Mouse (Mus musculus) frontal cortex, postnatal 10 days (tissue): Measurements from ENCODE around the gene Ehmt1.

Experiments
- DNase-seq, 2 experiments: peaks; one replicate each; pipeline ENCODE4 v3.0.0; 2022; ENCODE audit warnings: low spot score in 2 of 2, mixed read lengths in 1 of 2

Ehmt1 gene

DNA sequence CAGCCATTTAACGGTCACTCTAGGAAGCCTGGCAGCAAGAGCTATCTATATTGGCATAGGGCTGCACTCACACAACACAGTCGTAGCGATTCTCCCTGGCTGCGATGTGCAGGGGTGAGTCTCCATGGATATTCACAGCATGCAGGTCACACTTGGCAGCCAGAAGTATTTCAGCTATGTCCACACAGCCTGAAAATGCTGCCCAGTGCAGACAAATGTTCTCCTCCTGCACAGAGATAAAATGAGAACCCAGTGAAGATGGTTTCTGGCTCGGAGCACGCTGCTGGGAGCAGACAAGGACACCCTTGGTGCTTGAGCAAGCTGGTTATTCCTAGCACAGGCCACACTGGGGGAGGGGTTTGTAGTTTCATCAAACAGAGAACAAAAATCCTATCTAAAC lies 113.3 kb downstream of the Ehmt1 start:
- DNase-seq: peak; percentile 17 to 53

DNA sequence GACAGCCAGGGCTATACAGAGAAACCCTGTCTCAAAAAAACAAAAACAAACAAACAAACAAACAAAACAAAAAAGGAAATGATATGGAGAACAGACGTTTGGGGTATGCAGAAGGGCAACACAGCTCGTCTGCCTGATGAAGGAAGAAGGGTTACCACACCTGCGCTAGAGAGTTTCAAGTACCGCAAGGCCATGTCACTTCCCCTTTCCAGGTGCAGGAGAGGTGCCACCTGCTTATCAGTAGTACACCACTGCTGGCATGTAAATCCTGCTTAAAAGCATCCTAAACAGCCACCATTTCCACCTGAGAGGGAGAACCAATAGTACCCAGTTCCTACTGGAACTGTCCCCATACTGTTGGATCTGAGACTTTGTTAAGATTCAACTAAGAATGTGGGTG lies 113.8 kb downstream of the Ehmt1 start:
- DNase-seq: no peak

DNA sequence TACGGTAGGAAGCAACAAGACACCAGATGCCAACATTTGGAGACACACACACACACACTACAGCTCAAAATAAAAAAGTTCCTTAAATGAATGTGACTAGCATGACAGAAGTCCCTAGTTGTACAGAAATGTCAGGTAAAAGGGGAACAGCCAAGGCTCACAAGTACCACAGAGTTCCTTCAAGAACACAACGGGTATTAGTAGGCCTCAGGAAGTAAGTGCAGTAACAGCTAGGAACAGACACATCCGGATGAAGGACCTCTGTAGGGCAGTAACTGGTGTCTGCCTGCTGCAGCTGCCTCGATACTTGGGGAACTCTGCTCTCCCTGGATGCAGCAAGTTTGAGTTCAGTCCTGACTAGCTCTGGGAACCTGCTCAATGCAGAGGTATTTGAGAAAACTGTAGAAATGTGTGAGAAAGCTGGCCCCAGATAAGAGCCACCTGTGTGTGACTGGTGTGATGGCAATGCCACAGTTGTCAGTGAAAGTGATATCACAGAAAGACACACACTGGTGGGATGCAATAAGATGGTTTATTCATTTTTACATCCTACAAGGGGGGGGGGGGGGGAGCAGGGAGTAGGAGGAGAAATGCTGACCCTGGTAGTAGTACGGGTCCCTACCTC lies 122.5 kb downstream of the Ehmt1 start:
- DNase-seq: no peak

DNA sequence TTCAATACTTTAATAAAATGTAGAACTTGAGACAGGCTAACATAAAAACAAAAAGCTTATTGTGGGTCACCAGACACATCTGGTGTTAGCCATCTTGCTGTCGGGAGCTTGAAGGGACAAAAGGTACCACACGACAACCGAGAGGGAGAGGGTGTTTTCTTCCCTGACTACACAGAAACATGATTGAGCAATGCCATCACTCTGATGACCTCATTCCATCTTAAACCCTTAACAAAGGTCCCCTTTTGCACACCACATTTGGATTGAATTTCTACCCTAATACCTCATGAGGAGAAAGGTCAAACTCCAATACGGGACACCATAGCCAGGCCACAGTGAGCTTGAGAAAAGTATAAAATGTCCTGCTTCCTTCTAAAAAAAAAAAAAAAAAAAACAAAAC lies 132.2 kb downstream of the Ehmt1 start:
- DNase-seq: no peak

DNA sequence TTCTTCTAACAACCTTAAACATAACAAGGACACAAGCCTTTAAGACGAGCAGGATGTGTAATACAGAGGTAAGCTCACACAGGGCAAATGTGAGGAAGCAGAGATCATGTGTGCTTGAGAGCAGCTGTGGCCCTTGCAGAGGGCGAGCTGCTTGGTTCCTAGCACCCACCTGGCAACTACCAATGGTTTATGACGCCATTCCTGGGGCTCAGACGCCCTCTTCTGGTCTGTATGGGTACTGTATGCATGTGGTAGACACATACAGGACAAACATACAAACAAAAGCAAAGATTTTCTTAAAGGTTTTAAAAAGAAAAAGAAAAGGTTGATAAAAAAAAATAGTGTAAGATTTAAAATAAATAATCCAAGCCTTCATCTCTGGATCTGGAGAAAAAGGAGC lies 138.2 kb downstream of the Ehmt1 start:
- DNase-seq: no peak

DNA sequence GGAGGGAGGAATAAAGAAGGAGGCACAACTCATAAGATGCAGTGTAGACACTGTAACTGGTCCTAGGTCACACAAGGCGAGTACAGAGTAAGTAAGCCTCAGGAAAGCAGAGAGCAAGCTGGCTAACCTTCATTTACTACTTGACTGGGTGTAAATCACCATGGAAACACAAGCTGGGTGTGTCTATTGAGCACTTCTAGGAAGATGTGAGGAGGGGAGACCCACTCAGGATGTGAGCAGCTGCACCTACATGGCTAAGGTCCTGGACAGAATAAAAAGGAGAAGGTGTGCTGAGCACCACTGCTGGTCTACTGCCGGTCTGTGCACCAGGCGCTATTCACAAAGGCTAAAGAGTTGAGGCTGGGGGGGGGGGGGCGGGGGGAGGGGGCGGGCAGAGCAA lies 142.6 kb downstream of the Ehmt1 start:
- no peak for DNase-seq

DNA sequence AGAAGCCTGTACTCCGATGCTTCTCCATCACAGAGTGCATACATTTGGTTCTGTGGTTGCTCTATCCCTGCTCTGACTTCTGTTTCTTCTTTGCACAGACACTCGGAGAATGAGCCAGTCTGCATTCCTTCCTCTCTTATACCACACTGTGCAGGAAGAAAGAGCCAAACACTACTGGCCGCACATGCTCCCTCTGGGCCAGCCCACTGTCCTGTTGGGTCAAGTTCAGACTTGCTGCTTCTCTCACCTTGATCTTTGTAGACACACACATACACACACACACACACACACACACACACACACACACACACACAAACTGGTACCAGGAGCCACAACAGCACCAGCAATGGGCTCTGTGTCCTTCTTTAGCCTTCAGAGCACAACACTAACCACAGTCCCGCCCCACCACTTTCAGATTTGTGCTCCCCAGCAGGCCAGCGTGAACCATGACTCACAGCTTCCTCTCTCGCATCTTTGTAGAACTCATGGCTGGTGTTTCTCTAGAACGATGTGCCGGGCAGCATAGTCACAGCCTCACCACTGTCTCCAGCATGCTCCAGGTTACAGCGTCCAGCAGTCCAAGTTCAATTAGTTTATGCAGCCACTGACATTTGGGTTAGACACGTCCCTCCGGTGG lies 143.3 kb downstream of the Ehmt1 start:
- DNase-seq: no peak

DNA sequence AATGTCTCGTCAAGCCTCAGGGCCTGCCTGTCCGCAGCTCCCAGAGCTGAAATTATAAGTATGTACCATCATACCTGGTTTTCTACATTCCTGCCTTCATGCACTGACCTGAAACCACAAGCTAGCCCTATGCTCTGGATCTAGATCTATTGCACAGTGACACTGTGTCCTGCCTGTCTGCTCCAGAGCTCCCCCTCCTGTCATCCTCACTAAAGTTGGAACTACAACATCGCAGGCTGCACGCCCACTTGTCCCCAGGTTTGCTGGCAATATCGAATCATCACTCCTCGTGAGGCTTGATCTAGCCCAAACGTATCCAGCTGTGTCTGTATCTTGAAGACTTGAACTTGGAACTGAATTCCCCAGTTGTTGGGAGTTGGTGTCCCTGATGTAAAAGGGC lies 144.6 kb downstream of the Ehmt1 start:
- no peak for DNase-seq

DNA sequence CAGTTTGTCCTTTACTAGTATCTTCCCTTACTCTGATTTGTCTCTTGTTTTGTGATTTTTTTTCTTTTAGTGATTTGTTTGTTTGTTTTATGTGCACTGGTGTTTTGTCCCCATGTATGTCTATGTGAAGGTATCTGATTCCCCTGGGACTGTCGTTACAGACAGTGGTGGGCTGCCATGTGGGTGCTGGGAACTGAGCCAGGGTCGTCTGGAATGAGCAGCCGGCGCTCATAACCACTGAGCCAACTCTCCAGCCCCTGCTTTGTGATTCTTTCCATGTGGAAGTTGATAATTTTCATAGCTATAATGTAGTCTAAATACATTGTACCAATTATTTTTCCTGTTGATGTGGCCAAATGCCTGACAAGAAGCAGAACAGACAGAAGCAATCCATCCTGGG lies 148.6 kb downstream of the Ehmt1 start:
- DNase-seq: no peak

DNA sequence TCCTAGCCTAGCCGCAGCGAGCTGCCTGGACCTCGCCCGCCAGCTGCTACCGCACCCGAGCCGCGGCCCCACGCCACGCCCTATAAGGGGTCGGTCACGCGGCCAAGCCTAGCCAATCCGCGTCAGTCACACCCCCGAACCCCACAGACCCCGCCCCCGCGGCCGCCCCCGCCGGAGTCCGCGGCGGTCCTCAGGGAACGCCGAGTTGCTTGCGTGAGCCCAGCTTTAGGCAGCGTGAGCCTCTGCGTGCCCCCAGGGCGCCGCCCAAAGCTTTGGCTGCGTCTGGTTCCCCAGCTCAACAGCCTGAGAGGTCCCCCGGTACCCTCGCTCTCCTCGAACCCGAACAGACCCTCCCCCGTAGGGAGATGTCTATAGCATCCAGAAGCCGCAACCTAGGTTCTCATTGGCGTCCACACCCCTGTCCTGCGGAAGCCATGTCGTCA lies 156.3 kb downstream of the Ehmt1 start, which contains the start of gene Cacna1b:
TSS of gene Cacna1b (minus strand) at position 38 of the 443 bp plus-strand sequence.
- DNase-seq: peak; percentile 87 to 89

DNA sequence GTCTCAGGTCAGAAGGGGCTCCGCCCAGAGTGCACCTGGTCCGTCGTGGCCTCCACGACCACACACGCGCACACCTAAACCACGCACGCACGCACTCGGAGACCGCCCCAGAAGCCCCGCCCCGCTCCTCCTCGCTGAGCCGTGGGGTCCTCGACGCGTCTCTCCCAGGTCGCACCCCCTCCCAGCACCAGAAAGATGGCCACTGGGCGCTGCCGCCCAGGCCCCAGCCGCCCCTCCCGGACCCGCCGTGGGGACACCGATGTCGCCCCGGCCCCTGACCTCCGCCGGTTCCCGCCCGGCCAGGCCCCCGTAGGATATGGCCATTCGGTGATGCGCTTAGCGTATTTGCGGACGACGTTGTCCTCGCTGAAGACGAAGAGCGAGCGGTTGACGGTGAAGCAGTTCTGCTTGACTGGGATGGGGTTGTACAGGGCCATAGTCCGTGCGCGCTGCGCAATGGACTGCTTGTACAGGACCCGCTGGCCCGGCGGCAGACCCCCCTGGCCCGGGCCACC lies 156.9 kb downstream of the Ehmt1 start:
- peak; percentile 54 to 58 for DNase-seq

DNA sequence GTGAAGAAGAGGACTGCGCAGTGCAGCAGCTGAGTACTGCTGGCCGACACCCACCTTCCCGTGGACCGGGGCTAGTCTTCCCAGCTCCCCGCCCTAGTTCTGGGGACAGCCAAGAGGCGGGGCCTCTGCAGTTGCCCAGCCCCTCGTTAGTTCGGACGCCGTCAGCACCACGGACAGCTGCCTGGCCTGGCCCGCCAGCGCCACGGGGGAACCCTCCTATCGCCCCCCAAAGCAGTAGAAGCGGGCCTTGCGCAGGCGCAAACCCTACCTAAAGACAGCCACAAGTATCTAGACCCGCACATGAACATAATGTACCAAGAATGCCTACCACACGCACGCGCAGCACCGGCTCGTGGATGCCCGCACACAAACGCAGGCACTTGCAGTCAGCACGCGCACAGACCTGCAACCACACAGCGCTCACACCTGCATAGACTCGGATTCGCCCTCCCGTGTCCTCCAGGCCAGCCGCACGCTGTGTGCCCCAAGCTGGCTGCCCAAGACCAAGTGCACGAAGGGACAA lies 157.4 kb downstream of the Ehmt1 start:
- peak; percentile 61 to 68 for DNase-seq

DNA sequence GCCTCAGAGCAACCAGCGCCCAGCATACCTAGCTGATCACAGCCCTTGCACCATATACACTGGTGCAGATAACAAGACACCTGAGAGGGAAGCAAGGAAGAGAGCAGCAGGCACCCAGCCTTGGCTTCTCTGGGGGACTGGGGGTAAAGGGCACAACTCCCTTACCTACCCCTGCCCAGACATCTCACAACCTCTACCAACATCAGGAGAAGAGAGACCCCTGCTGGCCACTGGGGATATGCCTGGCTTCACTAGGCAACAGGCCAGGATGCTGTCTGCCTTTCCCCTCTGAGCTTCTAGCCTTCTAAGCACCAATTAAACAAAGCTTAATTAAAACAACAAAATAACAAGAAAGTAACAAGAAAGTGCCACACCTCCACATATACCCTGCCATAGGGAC lies 164.1 kb downstream of the Ehmt1 start:
- peak in 1 of 2 experiments; percentile 62 for DNase-seq

DNA sequence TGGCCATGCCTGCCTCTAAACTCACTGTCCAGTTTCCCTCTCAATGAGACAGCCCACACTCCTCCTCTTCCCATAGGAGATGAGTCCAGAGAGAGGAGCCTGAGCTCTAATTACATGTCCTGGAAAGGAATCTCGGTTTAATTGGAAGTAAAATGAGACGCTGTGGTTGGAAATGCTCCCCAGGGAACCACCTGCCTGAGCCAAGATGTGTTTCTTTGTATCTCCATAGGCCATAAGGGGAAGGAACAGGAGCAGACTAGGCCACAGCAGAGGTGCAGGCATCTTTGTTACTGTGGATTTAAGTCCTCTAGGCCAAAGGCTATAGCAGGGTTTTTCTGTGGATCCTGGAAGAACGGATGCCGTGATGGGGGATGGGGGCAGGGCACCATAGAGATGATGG lies 166.8 kb downstream of the Ehmt1 start:
- no peak for DNase-seq

DNA sequence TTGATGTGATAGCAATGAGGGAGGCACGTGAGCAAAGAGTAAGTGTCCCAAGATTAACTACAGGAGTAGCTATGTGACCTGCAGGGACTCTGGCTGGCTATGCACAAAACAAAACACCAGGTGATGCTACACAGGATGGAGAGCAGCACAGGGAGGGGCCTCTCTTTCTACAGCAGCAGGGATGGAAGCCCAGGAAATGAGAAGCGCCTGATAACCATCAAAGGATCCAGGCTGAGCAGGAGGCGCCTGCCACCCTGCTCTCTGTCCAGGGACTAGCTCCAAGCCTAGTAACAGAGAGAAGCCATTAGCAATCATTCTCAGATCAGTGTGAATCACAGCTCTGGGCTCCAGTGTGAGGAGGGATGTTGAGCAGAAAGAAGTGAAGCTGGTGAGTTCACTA lies 169.4 kb downstream of the Ehmt1 start:
- DNase-seq: no peak

DNA sequence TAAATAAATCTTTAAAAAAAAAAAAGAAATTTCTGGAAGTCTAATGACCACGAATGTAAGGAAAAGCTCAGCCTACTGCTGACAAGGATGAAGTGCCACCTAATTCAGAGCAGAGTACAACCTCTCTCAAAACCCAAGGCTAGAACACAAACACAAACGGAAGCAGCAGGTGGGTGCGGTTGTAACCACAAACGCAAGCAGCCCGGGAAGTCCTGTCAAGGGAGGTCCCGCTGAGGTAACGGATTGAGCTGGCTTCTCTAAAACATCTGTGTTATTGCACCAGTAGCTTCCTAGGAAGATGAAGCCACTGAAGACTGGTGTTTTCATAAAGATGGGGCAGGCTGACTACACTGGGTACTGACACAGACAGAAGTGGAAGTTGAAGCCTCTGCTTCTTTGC lies 171.5 kb downstream of the Ehmt1 start:
- no peak for DNase-seq
